Mouse (Mus musculus) heart, adult 18-20 months (tissue): ENCODE data around the gene Smarca4. TPM values are rescaled to one million over a fixed set of nuclear protein-coding genes. Genes with fewer than 3 reads are reported as not detected.

Experiments
- DNase-seq, 2 experiments: peaks; one replicate each; pipeline ENCODE4 v3.0.0; 2021 to 2022; ENCODE audit warnings: mixed read lengths in 1 of 2
- total RNA-seq, 2 experiments: library from RNA; stranded (reverse); gene quantifications; 2 replicates each; pipeline ENCODE4 v1.2.3; 2021

Gene Smarca4
- total RNA-seq, 2 experiments from 2014 or later = 45.7 to 50.8 TPM

DNA sequence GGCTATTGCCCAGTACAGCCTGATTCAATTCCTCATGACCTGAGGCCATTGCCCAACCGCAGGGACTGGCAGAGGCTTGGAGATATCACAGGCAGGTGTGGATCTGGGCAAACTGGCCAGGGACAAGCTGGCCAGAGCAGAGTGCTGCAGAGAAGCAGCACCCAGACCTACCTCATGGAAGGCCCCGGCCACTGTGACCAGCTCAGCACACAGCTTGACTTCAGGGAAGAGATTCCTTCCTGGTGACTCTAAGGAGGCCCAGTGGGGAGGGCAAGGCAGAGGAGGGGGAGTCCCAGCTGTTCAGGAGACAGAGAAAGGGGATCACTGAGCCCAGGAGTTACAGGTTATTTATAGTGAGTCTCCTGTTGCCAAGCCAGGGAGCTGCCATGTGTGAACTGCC is 105.1 kb downstream of the Smarca4 start:
- DNase-seq = peak; percentile 40 to 42

GRCm38 (mm10) chr9:21723377-21724146 is 107.6 kb downstream of the Smarca4 start, which contains the start of gene Ldlr:
Gene Ldlr (plus strand): TSS chr9:21723483.
- peak; percentile 88 to 90 for DNase-seq

DNA sequence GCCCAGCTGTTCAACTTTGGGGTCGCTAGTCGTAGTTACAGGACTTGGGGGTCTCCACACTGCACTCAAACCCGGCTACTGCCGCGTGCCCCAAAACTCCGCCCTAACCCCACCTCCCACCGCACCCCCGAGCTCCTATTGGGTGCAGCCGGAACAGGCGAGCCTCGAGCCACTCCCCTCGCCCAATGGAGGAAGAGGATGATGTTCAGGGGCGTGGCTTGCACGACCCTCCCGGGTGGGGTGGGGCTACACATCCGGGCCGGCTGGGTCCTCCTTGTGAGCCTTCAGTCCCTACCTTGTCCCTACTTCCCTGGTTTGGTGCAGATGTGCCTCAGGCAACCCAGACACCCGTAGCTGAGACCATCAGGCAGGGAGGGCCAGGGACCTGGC is 108.2 kb downstream of the Smarca4 start:
- peak; percentile 89 to 93 for DNase-seq

- no peak for DNase-seq
Observed at GRCm38 (mm10) chr9:21725224-21726121, 109.5 kb downstream of the Smarca4 start.

DNA sequence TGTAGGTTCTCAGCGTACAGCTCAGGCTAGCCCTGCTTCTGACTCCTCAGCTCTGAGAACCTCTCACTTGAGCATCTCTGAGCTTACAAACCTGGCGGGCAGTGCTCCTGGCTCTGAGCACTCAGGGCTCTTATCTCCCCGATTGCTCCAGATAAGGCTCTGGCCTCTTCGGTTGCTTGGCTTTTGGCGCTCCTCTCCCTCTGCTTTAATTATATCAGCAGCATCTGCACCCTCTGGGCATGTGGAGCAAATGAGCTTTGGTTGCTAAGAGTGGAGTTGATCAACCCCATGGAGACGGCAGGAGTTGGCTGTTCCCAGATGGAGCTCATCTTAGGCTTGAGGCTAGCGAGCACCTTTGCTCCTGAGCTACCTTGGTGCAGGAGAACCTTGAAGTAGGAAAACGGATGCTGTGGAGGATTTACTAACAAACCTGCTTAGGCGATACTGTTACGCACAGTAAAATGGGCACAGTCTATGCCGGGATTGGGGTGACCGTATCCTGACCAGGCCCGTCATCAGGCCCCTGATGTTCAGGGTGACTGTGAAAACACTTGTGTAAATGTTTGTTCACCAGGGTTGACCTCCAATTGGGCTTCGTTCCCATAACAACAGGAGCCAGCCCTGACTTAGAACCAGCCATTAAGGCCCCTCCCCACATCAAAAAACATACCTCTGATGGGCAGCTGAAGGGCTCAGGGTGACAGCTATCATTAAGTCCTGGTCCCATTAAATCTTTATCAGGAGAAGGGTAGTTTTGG is 110.4 kb downstream of the Smarca4 start:
- DNase-seq = no peak

- no peak for DNase-seq
Observed at GRCm38 (mm10) chr9:21728261-21728832, 112.4 kb downstream of the Smarca4 start.

GRCm38 (mm10) chr9:21729264-21729663 is 113.3 kb downstream of the Smarca4 start:
- peak in 1 of 2 experiments; percentile 35 for DNase-seq

GRCm38 (mm10) chr9:21732288-21732687 is 116.3 kb downstream of the Smarca4 start:
- DNase-seq = no peak

- DNase-seq = no peak
Observed at GRCm38 (mm10) chr9:21733446-21733845, 117.5 kb downstream of the Smarca4 start.

GRCm38 (mm10) chr9:21733989-21734388 is 118.0 kb downstream of the Smarca4 start:
- no peak for DNase-seq

- no peak for DNase-seq
Observed at GRCm38 (mm10) chr9:21735126-21735525, 119.2 kb downstream of the Smarca4 start.

- DNase-seq = no peak
Observed at GRCm38 (mm10) chr9:21736580-21736979, 120.6 kb downstream of the Smarca4 start.

DNA sequence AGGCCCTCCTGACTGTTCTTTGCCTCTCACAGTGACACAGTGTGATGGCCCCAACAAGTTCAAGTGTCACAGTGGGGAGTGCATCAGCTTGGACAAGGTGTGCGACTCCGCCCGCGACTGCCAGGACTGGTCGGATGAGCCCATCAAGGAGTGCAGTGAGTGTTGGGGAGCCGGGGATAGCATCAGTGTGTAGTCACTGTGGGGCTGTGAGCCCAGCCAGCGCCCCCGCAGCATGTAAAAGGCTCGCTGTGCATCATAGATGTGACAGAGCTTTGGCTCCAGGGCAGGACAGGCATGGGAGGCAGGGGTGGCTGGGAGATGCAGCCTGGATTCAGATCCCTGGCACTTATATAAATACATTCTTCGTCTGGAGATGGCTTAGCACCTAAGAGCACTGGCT is 121.2 kb downstream of the Smarca4 start:
- DNase-seq = no peak

- no peak for DNase-seq
Observed at GRCm38 (mm10) chr9:21738776-21739175, 122.8 kb downstream of the Smarca4 start.

DNA sequence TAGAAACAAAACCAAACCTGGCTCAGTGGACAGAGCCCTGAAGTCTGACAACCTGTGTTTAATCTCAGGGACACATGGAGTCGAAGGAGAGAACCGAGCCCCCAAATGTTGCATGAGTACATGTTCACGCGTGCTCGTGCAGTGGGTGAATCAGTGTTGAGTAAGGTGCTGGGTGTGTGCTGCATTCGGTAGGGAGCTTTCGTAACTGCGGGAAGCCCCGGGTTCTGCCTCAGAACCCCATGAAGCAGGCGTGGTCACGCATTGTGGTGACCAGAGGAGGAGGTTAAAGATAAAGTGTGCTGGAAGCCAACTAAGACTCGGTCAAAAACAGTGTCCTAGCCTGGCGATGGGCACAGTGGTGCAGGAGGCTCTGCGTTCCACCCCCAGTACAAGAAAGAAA is 124.5 kb downstream of the Smarca4 start:
- DNase-seq = no peak

GRCm38 (mm10) chr9:21741514-21741913 is 125.5 kb downstream of the Smarca4 start:
- no peak for DNase-seq

- no peak for DNase-seq
Observed at GRCm38 (mm10) chr9:21747238-21747774, 131.3 kb downstream of the Smarca4 start.

GRCm38 (mm10) chr9:21748033-21748432 is 132.1 kb downstream of the Smarca4 start:
- DNase-seq = peak; percentile 73 to 83

DNA sequence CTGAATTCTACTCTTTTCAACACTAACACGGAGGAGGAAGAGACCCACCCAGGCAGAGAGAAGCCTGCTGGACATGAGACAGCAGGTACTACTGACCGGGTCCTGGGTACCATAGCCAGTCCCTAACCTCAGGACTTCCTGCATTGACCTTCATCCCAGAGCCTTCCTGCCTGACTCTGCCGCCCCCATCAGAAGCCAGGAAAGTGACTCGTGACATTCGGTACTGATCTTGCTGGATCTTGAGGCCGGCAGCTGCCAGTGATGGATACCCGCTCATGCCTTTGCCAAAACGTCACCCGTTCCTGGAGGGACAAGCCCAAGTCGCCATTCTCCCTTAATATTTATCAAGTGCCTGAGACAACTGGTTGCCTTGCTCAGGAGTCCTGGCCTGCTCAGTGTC is 132.5 kb downstream of the Smarca4 start:
- no peak for DNase-seq

DNA sequence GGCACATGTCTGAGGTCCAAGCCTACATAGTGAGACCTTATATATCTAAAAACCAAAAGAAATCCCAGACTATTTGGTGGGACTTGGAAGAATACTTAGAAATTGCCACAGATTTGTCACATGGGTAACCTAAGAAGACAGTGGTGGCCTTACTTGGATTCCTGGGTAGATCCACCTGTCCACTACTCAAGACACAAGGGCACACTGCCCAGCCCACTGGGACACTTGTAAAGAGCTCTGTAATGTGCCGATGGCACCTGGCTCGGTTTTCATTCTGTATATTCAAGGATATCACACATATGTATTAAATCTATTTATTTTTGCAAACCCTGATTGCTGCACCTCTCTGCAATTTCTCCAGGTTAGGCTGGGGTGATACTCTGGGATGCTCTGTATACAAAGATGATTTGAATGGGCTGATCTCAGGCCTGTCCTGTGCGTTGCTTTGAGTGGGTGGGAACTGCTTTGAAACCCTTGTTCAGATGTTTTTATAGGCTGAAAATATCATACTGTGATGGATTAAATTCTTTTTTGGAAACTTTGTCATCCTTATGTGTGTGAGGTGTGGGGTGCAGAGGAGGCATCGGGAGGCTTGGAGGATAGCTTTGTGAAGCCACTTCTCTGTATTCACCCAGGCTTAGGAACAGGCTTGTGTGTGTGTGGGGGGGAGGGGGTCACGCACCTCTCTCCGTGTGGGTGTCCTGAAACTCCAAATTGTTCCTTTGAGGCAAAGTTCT is 133.6 kb downstream of the Smarca4 start:
- DNase-seq = no peak

GRCm38 (mm10) chr9:21750370-21750769 is 134.4 kb downstream of the Smarca4 start:
- DNase-seq = no peak
